In genomic region chr10:75157713-75158112, GRCm38 (mm10) we compare ENCODE assay signal across 15 mouse cellular contexts.
"Had no signal": no experiment of that assay in that cellular context is flagged by ENCODE, and none has a peak within 500 bp of the region (broad histone marks: within the 10 kb centered on the region; RNA-seq: fewer than 3 reads in every experiment).

No protein-coding gene starts in this region.

- H3K27ac ChIP-seq: neural tube, embryonic 13.5 days; neural tube, embryonic 15.5 days; stomach, embryonic 15.5 days; stomach, postnatal 0 days had no signal

- H3K4me1 ChIP-seq: neural tube, embryonic 13.5 days; neural tube, embryonic 15.5 days; stomach, embryonic 15.5 days had no signal

- DNase-seq: right cerebral cortex, adult 18-20 months; right cerebral cortex, postnatal 14 days; right cerebral cortex, postnatal 25 days; right cerebral cortex, postnatal 4 days; spleen, adult 18-20 months; thymus, adult 18-20 months; thymus, adult 2 months; thymus, postnatal 14 days; thymus, postnatal 25 days; thymus, postnatal 36 days; thymus, postnatal 4 days had no signal

- H3K9ac ChIP-seq: neural tube, embryonic 13.5 days; neural tube, embryonic 15.5 days; stomach, embryonic 15.5 days had no signal

- H3K4me2 ChIP-seq: neural tube, embryonic 13.5 days; neural tube, embryonic 15.5 days; stomach, embryonic 15.5 days had no signal

- H3K9me3 ChIP-seq: neural tube, embryonic 13.5 days; neural tube, embryonic 15.5 days; stomach, embryonic 15.5 days had no signal

- H3K27me3 ChIP-seq: neural tube, embryonic 13.5 days; neural tube, embryonic 15.5 days; stomach, embryonic 15.5 days had no signal

- H3K4me3 ChIP-seq: neural tube, embryonic 13.5 days; neural tube, embryonic 15.5 days; stomach, embryonic 15.5 days had no signal
